Mouse (Mus musculus): ENCODE data around the gene Rnpc3.

DNA sequence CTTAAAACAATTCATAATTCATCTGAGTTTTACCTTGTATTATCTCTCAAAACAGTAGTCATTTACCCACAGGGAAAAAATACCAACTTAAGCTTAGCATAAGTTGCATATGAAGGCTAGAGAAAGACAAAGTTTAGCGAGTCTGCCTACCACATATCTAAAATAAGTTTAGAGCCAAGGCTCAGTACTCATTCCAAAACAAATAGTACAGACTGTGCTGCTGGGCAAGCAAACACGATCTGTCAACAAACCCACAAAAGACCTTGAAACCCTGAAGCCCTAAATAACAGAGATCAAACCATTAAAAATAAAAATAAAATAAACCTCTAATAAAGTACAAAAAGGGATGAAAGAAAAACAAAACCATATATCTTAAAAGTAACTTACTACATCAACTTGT lies 55.8 kb downstream of the Rnpc3 start:
- no peak for TF ChIP-seq CTCF (IDR thresholded peaks at IDR 0.05; ENCODE audit: borderline replicate concordance, insufficient read depth, low read depth, low read length)
- TF ChIP-seq POLR2A (IDR thresholded peaks at IDR 0.05; ENCODE audit: borderline replicate concordance, insufficient read depth, low read length): no peak
